Mouse (Mus musculus) adrenal gland, adult 2 months (tissue): ENCODE measurements around the gene Rpgrip1l. TPM values are rescaled to one million over a fixed set of nuclear protein-coding genes. Genes with fewer than 3 reads are reported as not detected.

Experiments used
- DNase-seq: peaks from one replicate; pipeline ENCODE4 v3.0.0; 2021
- long read RNA-seq: library from polyadenylated mRNA; stranded (forward); transcript quantifications from one replicate; pipeline ENCODE4 v2.0.0, GENCODE M21; 2021
- polyA plus RNA-seq: library from polyadenylated mRNA; depleted of rRNA; stranded (reverse); fragments of >200 nt; gene quantifications from 2 replicates; pipeline ENCODE4 v1.2.3, GENCODE M21; 2012; rRNA removed
- total RNA-seq, 2 experiments: library from RNA; stranded (reverse); gene quantifications; 2 replicates each; pipeline ENCODE4 v1.2.3; 2021

Gene Rpgrip1l
- 1 to 10 TPM; 7.2 to 8.1 TPM for total RNA-seq
- 0.27 and 0.28 TPM in 2 replicates for polyA plus RNA-seq
- long read RNA-seq, partial matches to known transcripts, result 1 of 1 reads
- long read RNA-seq, other reads (novel, unspliced or antisense), result 0 of 1 reads

DNA sequence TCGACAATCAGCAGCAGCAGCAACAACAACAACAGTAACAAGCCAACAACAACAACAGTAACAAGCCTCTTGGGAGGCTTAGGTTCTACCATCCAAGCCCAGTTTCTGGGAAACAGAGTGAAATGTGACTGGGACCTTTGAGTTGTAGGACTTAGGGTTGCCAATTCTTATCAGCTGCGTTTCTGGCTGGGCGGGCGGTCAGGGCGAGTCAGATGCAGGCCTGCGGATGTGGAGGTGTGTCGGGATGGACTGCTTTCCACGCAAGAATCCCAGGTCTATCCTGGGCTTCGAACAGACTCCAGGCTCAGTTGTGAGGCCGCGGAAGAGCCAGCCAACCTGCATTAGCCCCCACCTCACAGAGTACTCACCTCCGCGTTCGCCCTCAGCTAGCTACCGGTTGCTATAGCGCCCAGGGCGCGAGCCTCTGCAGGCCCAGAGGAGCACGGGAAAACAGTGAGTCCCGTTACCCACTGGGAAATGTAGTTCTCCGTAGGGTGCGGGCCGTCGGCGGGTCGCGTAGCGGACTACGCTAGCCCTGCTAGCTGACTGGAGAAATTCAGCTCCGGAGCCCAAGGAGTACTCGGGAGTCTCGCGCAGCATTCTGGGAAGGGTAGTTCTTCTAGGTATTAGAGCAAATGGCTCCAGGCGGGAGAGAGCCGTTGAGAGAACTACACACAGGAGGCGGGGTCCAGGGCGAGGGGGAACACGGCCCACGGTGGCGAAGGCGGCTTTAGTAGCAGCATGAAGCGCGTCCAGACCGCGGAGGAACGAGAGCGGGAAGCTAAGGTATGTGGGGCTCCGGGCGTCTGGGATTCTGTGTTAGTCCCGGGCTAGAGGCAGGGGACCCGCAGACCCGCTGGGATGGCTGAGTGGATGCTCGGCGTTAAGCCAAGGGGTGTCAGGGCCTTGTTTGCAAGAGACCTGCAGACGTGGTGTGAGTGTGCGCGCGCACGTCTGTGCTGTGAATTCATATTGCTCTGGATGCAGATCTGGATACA lies at the start of gene Rpgrip1l, which contains the start of gene Fto:
Gene Rpgrip1l (minus strand): TSS at position 428 of the 998 bp plus-strand sequence.
Gene Fto (plus strand): TSS at position 691 of the 998 bp plus-strand sequence.
- peak; percentile 98 for DNase-seq

DNA sequence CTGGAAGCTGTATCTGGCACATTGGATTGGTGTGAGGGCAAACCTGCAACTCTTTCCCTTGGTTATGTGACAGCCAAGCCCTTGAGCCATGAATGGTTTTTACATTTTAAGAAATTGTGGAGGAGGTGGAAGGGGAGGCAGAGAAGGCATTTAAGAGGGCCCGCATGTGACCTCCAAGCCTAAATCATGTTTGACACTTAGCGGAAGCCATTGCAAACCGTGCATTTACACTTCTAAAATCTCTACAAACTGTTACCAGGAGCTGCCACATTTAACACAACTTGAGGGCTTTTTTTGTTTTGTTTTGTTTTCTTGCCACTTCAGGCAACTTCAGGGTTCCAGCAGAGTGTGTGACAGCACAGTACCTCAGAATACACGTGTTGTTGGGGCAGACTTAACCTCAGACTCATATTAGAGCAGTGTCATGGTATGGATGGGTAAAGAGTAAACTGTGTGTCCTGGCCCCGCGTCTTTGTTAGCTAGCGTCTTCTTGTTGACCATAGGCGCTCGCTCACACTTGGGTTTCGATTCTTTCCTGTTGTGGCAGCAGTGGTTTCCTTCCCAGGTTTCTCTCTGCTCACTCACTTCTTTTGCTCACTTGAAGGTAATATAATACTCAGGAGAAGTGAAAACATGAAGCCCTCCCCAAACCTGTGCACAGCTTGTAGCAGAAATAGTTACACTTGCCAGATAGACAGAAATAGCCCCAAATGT lies 47.7 kb upstream of the Rpgrip1l start:
- no peak for DNase-seq

DNA sequence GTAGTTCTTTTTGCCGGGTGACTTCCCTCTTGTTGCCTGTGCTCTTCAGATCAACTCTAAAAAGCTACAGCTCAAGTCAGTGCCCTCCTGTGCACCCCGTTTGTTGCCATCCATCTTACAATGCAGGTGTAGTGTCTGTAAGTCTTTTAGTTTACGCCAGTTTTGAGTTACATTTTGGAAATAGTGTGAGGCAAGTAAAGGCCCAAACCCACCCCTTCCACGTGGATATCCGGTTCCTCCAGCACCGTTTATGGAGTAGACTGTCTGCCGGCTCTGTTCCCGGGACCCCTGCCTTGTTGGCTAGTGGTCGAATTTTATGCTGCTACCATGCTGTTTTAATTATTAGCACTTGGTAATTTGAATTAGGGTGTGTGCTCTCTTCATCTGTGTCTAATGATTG lies 46.4 kb upstream of the Rpgrip1l start:
- DNase-seq, result no peak

DNA sequence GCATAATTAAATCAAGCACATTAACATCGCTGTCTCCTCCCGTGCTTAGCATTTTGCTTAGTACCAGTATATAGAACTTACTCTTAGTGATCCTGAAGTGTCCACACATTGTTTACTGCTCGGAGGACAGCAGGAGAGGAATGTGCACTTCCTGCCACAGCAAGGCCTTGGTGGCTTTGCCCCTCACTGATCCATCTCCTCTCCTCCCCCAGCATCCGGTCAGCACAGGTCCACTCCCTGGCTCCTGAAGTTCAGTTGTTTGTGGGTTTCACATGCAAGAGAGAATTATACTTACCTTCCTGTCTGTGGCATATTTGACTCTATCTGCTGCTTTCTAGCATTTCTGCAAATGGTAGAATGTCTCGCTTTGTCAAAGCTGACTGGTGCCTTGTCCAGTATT lies 45.0 kb upstream of the Rpgrip1l start:
- DNase-seq, result no peak

DNA sequence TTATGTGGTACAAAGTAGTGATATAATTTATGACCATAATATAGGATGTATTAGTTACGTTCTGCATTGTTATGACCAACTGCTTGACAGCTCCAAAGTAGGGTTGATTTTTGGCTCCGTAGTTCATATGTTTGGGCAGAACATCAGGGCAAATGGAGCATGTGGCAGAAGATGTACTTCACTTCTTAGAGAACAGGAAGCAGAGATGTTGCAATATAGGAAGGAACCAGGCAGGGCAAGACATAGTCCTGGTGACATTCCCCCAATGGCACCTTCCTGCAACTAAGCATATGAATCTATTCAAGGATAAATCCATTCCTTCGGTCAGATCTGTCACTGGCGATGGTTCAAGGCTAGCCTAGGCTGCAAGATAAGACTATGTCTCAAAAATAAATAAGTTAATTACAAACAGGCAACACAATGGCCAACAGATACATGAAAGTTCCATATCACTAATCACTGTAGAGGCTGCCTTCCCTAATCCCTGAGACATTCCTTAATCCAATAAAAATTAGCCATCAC lies 44.5 kb upstream of the Rpgrip1l start:
- no peak for DNase-seq

DNA sequence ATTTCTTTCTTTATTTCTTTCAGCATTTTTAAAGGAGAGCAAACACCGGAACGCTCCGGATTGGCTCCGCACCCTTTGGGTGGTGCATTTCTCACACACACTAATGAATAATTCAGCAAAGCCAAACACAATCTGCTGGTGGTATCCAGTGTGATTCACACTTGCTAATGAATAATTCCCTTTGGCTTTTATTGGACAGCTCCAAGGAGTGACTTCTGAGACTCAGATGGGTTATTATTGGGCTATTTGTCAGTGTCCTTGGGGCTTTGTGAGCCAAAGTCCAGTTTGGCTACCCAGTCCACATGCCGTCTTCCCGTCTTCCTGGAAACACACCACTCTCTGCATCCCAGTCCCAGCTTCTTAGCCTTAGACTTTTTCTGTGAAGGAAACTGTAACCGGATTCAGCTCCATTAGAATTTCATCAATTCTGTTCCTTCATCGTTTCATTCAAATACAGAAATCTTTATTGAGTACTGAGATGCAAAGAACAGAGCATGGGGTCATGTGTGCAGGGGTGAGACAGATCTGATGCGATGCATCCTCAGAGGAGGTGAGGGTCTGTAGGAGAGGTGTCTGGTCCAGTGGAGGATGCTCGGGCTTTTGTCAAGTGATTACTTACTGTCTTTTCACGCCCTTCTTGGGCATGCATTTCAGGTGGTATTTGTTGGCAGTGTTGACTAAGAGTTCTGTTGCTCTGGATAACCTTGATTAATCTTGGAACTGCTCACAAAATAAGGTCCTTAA lies 43.1 kb upstream of the Rpgrip1l start:
- DNase-seq, result no peak

DNA sequence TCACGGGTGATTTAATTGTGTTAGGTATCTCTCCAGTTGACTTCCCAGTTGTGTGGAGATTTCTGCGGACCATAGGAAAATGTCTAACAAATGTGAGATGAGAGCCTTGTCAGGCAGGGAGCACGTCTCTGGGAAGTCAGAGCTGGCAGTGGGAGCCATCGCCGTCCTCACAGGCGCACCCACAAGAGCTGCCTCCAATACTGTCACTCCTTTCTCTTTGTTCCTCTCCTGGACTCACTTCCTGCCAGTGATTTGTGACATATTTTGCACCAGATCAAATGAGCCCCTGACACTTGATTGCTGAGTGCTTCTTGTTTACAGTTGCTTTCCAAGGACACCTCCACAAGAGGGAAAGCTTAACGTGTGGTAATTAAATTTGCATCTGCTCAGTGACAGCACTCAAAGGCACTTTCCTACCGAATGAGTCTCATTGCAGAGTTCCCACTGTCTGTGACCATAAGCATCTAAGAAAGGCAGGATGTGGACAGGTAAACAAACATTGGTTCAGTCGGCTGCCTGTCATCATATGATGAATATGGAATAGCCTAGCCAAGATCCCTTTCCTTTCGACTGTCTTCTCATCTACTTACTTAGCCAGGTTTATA lies 42.3 kb upstream of the Rpgrip1l start:
- no peak for DNase-seq

DNA sequence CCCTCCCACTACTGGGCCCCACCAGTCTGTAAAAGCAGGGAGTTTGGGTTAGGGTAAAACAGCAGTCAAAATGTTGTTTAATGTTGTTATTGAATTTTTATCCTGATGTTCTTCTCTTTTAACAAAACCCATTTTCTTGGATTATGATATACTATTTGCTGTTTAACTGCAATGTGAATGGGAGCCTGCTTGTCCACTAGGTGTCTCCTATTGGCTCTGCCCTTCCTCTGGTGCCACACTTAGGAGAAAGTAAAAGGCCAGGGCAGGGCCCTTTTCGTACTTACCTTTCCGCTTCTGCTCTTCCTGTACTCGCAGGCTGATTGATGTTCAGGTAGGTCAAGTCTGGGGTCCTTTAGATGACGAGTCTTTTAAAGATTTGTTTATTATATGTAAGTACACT lies 40.8 kb upstream of the Rpgrip1l start:
- no peak for DNase-seq

DNA sequence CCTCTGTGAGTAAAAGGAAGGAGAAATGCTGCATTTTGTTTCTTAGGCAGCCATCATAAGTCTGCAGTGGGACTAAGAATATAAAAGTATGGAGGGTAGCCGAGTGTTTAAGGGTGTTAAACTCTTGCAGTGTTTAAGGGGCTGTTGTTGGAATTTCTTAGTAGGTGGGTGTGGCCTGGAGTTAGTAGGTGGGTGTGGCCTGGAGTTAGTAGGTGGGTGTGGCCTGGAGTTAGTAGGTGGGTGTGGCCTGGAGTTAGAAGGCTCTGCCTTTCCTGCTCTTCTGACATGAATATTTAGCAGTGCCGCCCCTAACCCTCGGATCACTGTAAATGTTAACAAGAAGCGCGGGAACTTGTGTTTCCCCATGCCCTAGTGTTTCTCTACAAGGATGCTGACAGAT lies 40.0 kb upstream of the Rpgrip1l start:
- DNase-seq, result no peak

DNA sequence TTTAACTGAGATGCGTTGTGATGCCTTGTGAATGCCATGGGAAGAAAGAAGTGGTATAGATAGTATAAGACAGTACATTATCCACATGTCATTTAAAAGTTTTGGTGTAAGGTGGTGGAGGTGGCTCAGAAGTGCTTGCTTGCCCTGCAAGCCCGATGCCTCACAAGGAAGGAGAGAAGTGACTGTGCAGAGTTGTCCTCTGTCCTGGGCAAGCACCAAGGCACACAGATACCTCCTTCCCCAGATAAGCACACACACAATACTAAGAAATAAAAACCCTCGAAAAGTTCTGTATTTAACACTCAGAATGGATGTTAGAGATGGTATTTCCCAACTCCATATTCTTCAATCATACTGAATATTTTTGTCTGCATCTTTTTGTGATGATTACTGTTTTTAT lies 39.5 kb upstream of the Rpgrip1l start:
- DNase-seq, result no peak

DNA sequence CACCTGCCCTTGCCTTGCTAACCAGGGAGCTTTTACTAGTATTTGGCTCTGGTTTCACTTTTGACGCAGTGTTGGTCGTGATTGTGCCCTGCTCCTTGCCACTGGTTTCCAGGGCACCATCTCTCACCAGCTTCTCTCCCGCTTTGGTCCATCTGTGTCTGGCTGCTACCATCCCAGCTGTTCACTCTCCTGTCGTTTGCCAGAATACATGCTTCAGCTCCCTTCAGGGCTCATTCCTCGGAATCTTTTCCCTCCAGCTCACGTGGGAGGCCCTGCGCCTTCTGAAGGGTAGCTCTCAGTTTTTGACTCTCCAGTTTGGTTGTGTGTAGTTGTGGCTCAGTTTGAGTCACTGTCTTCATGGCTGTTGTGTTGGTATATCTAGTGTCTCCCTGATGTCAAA lies 37.6 kb upstream of the Rpgrip1l start:
- DNase-seq, result no peak

DNA sequence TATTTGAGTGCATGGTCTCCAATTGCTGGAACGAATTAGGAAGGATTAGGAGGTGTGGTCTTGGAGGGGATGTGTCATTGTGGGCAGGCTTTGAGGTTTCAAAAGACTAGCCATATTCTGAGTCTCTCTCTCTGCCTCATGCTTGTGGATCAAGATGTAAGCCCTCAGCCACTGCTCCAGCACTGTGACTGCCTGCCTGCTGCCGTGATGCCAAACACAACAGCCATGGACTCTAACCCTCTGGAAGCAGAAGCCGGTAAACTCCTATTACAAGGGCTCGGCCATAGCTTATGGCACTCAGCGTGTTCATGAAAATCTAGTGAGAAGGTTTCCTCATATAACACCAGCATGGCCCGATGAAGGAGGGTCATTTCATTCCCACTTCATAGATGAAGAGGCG lies 36.8 kb upstream of the Rpgrip1l start:
- DNase-seq, result no peak

DNA sequence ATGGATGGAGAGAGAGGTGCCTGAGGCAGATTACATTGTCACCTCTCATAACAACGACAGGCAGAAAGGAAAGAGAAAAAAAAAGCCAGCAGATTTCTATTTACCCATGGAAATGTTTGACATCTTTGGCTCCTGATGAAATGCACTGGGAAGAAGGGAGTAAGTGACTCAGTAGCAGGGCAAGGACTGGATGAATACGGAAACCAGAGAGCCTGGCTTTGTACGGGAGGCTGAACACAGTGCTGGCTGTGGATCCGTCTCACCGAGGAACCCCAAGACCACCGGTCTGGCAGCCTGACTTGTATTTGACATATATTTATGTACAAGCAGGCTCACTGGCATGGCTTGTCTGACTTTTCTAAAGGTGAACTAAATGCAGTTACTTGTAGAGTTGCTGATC lies 34.5 kb upstream of the Rpgrip1l start:
- no peak for DNase-seq

DNA sequence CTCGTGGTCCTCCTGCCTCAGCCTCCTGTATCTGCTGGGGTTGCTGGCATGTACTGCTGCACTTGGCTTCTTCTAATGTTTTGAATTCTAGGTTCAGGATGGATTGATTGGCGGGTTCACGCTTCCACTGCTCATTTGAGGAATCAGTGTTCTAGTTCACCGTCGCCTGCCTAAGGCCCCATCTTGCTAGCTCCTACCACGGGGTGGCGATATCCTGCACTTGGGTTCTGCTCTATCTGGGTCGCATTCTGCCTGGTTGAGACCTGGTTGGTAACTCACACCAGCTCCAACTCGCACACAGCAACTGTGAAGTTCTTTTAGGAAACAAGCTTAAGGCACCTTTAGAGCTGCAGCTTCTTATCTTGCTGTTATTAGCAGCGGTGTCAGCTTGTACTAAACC lies 34.1 kb upstream of the Rpgrip1l start:
- no peak for DNase-seq

DNA sequence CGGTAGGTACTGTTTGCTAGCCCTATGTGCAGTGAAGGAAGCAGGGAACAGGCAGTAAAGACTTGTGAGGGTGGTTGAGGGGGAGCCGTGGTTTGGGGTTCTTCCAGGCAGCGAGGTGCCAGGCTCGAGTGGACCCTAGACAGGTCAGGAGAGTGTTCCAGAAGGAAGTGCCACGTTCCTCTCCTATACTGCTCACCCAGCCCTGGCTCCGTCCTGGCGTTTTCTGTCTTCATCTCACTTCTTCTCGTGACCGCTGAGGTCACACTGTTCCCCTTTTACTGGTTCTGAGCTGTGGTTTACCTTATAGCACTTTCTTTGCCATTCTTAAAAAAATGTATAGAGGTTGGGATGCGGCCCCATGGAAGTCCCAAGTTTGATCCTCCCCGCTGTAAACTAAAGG lies 31.6 kb upstream of the Rpgrip1l start:
- no peak for DNase-seq

DNA sequence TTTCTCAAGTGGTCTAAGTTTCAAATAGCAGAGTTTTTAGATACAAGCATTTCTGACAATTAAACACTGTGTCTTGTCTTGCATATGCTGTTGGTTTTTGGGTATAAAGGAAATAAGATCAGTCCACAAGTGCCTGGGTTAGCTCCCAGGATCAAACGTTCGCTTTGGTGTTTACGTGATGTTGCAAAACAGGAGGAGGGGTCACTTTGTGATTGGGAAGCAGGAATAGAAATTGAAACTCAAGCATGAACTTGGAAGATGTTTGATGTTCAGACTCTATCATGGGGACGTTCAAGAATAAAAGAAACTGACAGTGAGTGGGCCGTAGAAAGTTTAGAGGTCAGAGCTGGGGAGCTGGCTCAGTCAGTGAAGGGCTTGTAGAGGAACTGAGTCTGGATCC lies 29.7 kb upstream of the Rpgrip1l start:
- no peak for DNase-seq

DNA sequence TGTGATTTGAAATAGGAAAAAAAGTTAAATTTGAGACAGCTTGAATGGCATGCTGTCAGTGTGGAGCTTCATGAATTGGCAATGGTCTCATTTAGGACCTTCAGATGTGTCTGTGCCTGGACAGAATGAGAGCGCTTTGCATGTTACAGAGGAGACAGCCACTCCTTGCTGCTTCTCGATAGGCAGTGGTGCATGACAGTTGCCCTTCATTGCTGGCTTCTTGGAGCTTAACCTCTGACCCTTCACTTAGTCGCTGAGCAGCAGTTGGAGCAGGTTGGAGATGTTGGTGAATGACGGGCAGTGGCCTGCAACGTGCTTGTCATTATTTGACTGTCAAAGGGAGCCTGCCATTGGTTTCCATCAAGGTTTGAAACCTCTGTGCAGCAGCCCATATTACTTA lies 29.1 kb upstream of the Rpgrip1l start:
- no peak for DNase-seq

DNA sequence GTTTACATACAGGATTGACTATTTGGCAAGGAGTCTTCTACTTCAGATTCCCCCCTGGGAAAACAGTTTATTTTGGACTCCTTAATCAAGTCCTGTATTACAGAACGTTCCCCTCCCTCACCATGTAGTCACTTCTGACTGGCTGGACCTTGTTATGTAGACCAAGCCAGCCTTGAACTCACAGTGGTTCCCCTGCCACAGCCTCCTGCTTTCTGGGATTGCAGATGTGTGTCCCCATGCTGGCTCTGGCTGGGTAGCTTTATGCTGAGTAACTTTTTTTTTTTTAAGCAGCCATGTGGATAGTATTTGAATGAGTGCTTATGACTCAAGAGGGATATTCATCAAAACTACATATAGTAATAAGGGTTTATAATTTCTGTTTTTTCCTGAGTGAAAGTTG lies 27.7 kb upstream of the Rpgrip1l start:
- DNase-seq, result no peak

DNA sequence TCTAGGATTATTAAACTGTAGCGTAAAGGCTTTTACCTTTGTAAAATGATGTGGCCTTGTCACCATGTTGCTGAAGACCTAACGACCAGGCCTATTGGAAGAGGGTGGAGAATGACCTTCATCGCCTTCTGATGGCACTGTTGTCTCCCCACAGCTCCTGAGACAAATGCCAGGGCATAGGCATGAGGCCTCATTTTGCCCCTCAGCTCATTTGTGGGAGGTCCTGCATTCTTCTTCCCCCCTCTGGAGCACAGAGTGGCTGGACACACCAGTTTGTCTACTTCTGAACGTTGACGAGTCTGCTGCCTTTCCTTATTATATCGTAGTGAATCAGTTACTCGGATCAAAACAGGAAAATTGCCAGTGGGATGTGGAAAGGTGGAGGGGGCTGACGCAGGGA lies 26.6 kb upstream of the Rpgrip1l start:
- no peak for DNase-seq

DNA sequence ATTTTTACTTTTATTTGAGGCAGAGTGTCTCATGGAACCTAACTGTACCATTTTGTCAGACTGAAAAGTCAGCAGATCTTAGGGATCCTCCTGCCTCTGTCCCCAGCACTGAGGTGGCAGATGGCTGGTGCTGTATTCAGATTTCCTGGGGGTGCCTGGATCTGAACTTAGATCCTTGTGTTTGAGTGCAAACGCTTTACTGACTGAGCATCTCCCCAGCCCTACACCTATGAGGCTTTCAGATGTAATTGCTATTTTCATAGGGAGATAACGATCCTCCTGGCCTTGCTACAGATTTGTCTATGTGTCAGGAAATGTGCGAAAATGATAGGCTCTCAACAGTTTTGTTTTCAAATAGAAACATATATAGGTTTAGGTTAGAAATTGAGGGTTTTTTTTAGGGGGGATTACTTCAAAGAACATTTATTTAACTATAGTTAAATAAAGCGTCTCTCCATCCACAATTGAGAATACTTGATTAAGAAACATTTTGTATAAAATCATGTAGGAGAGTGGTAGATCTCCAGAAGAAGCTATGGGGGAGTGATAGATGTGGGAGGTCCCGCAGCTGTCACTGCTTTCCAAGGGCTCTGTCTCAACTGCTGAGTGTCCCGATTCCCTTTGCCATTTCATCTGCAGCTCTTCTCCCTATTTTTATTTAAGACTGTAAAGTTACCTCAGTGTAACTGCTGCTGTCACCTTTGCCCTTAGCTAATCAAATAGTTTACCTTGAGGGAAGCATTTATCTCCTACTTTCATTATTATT lies 25.5 kb upstream of the Rpgrip1l start:
- DNase-seq, result no peak

DNA sequence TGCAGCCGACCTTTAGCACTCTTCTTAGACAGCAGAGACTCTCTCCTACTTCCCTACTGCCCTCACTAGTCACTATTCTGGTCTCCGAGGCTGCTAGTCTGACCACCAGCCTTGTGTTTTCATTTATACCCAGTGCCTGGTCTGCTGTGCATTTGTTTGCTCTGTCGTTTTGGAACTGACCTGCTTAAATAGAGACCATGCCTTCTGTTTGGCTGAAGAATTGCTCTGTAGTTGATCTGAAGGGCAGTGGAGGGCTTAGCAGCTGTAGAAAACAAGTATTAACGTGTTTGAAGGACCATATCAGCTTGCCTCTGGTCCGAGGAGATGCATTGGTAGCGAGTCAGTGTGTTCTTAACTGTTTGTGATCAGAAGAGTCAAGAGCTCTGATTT lies 16.4 kb upstream of the Rpgrip1l start:
- no peak for DNase-seq
